Mouse (Mus musculus) neural tube, embryonic 11.5 days (tissue): ENCODE results near the gene Irf9. TPM values are rescaled to one million over a fixed set of nuclear protein-coding genes. Genes with fewer than 3 reads are reported as not detected.

ENCODE experiments used
- ATAC-seq: fragments of 200-750 bp; cut with Nextera tagmentation; 2 replicates; pipeline ENCODE4 v1.8.0; 2017; ENCODE audit warnings: moderate number of reproducible peaks, mild to moderate bottlenecking, moderate TSS enrichment, moderate library complexity; ENCODE audit not compliant: insufficient read depth, low FRiP score, low TSS enrichment
- DNase-seq: peaks from one replicate; pipeline ENCODE4 v3.0.0-alpha.2; 2015; ENCODE audit warnings: low spot score
- H3K27ac ChIP-seq: fragments of 300-500 bp; sonication (generic); 2 replicates; pipeline ENCODE4 v1.5.1; 2014; ENCODE audit warnings: low read depth, mild to moderate bottlenecking, low read length
- H3K27me3 ChIP-seq: fragments of 300-500 bp; sonication (generic); 2 replicates; pipeline ENCODE4 v1.6.1; 2014; ENCODE audit warnings: mild to moderate bottlenecking, low read length, mixed read lengths; ENCODE audit not compliant: control insufficient read depth, insufficient read depth
- H3K36me3 ChIP-seq: fragments of 300-500 bp; sonication (generic); 2 replicates; pipeline ENCODE4 v1.6.1; 2014; ENCODE audit warnings: mild to moderate bottlenecking, low read length, moderate library complexity, mixed read lengths; ENCODE audit not compliant: control insufficient read depth, insufficient read depth
- H3K4me1 ChIP-seq: fragments of 300-500 bp; sonication (generic); 2 replicates; pipeline ENCODE4 v1.6.1; 2014; ENCODE audit warnings: low read length, mixed read lengths; ENCODE audit not compliant: control insufficient read depth, insufficient read depth
- H3K4me2 ChIP-seq: fragments of 300-500 bp; sonication (generic); 2 replicates; pipeline ENCODE4 v1.6.1; 2014; ENCODE audit warnings: low read depth, mild to moderate bottlenecking, moderate library complexity
- H3K4me3 ChIP-seq: fragments of 300-500 bp; sonication (generic); 2 replicates; pipeline ENCODE4 v1.5.1; 2014; ENCODE audit warnings: low read depth, low read length
- H3K9ac ChIP-seq: fragments of 300-500 bp; sonication (generic); 2 replicates; pipeline ENCODE4 v1.6.1; 2014; ENCODE audit warnings: mild to moderate bottlenecking, low read length
- H3K9me3 ChIP-seq: fragments of 300-500 bp; sonication (generic); 2 replicates; pipeline ENCODE4 v1.6.1; 2016; ENCODE audit warnings: low read length; ENCODE audit not compliant: control insufficient read depth
- WGBS: fragments of 180-500 bp; shearing (Covaris S2); extraction: QIAGEN DNeasy Blood & Tissue Kit; methylation state at CpG from one replicate; pipeline ENCODE4 v1.1.7; 2014; 5-methylcytosine and 5-hydroxymethylcytosine counted together
- polyA plus RNA-seq: library from polyadenylated mRNA; unstranded; fragments of >200 nt; fragmentation: Nextera tagmentation; extraction: Ambion mirVana; gene quantifications from 2 replicates; pipeline ENCODE4 v1.2.1, GENCODE M21; 2014

Irf9 gene
- polyA plus RNA-seq, 1 experiment from 2014 or later, result 5.9 TPM

- Histone ChIP-seq H3K4me3 (no peak overlapping the region), H3K9me3 (no peaks in the 10 kb centered on the region), H3K9ac (no peak overlapping the region), H3K36me3 (peaks cover 3% of the 10 kb centered on the region; the same call in 1 of the 2 replicates), H3K4me1 (peaks cover 5% of the 10 kb centered on the region; the same call in 1 of the 2 replicates), H3K4me2 (no peak overlapping the region), H3K27ac (no peak overlapping the region), H3K27me3 (no peaks in the 10 kb centered on the region)
- 87% methylated on average over 10 of the region's 10 CpGs for WGBS
- no peak for DNase-seq
- ATAC-seq, result no peak
These were observed 41.5 kb upstream of the Irf9 start for GRCm38 (mm10) chr14:55561860-55562259.

- ATAC-seq (no peak), DNase-seq (no peak)
- Histone ChIP-seq H3K9me3 (no peaks in the 10 kb centered on the region), H3K9ac (no peak overlapping the region), H3K4me2 (no peak overlapping the region), H3K4me3 (no peak overlapping the region), H3K4me1 (peaks cover 5% of the 10 kb centered on the region; the same call in 1 of the 2 replicates), H3K36me3 (peaks cover 3% of the 10 kb centered on the region; the same call in 1 of the 2 replicates), H3K27ac (no peak overlapping the region), H3K27me3 (no peaks in the 10 kb centered on the region)
- 93% methylated on average over 11 of the region's 11 CpGs for WGBS
These were observed 40.1 kb upstream of the Irf9 start for GRCm38 (mm10) chr14:55563249-55563648.

GRCm38 (mm10) chr14:55565748-55566147 is 37.6 kb upstream of the Irf9 start:
- DNase-seq, result no peak
- 86% methylated on average over 3 of the region's 3 CpGs for WGBS
- Histone ChIP-seq H3K36me3 (peaks cover 6% of the 10 kb centered on the region; the same call in 1 of the 2 replicates), H3K4me1 (peaks cover 5% of the 10 kb centered on the region; the same call in 1 of the 2 replicates), H3K27me3 (no peaks in the 10 kb centered on the region), H3K27ac (no peak overlapping the region), H3K9ac (no peak overlapping the region), H3K9me3 (no peaks in the 10 kb centered on the region), H3K4me2 (no peak overlapping the region), H3K4me3 (no peak overlapping the region)
- ATAC-seq, result no peak

GRCm38 (mm10) chr14:55567496-55567895 is 35.9 kb upstream of the Irf9 start:
- Histone ChIP-seq H3K27ac (no peak overlapping the region), H3K36me3 (peaks cover 6% of the 10 kb centered on the region; the same call in 1 of the 2 replicates), H3K9me3 (no peaks in the 10 kb centered on the region), H3K4me1 (no peaks in the 10 kb centered on the region), H3K27me3 (no peaks in the 10 kb centered on the region), H3K4me2 (no peak overlapping the region), H3K4me3 (no peak overlapping the region), H3K9ac (no peak overlapping the region)
- 91% methylated on average over 3 of the region's 3 CpGs for WGBS
- DNase-seq, result no peak
- ATAC-seq, result no peak

DNA sequence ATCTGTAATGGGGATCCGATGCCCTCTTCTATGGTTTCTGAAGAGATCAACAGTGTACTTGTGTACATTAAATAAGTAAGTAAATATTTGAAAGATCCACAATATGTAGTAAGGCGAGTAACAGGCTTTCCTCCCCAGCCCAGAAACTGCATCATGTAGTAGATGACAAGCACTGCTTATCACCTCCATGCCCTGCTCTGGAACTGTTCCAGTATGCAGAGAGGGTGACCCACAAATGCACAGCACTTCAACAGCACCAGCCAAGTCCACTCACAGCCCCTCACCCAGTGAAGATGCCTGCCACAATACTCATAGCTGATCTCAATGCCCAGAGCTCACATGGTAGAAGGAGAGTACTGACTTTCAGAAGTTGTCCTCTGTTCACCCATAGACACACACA is 32.8 kb upstream of the Irf9 start:
- WGBS, result 90% methylated on average over 2 of the region's 2 CpGs
- Histone ChIP-seq H3K9ac (no peak overlapping the region), H3K36me3 (0 out of 2 replicates have a peak, but pooled peaks cover 3% of the 10 kb centered on the region), H3K4me3 (no peak overlapping the region), H3K4me2 (no peak overlapping the region), H3K4me1 (no peaks in the 10 kb centered on the region), H3K27ac (no peak overlapping the region), H3K27me3 (no peaks in the 10 kb centered on the region), H3K9me3 (no peaks in the 10 kb centered on the region)
- ATAC-seq, result no peak
- DNase-seq, result no peak

DNA sequence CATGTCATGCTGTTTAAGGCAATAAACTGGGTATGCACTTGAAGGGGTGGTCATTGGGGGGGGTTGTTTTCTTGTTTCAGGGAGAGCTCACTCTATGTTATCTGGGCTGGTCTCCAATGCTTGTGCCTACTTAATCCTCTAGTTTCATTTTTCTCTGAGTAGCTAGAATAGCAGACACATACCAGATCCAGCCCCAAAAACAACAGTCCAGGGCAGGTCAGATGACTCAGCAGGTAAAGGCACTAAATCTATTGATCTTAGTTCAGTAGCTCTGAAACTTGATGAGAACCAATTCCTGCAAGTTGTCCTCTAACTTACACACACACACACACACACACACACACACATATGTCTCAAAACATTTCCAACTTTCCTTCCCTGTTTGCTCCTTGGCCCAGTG is 31.6 kb upstream of the Irf9 start:
- Histone ChIP-seq H3K27ac (no peak overlapping the region), H3K4me1 (no peaks in the 10 kb centered on the region), H3K36me3 (0 out of 2 replicates have a peak, but pooled peaks cover 3% of the 10 kb centered on the region), H3K4me3 (no peak overlapping the region), H3K4me2 (no peak overlapping the region), H3K27me3 (no peaks in the 10 kb centered on the region), H3K9me3 (no peaks in the 10 kb centered on the region), H3K9ac (no peak overlapping the region)
- DNase-seq, result no peak
- ATAC-seq, result no peak

- Histone ChIP-seq H3K36me3 (no peaks in the 10 kb centered on the region), H3K4me1 (peaks cover 8% of the 10 kb centered on the region; the same call in 1 of the 2 replicates), H3K27ac (no peak within 1 kb of the TSS), H3K27me3 (no peaks in the 10 kb centered on the region), H3K4me2 (no peak within 1 kb of the TSS), H3K9ac (no peak within 1 kb of the TSS), H3K9me3 (no peaks in the 10 kb centered on the region), H3K4me3 (no peak within 1 kb of the TSS)
- no peak for ATAC-seq
- 82% methylated on average over 8 of the region's 8 CpGs for WGBS
- DNase-seq, result no peak
These were observed 28.1 kb upstream of the Irf9 start, which contains the start of gene Fitm1 for GRCm38 (mm10) chr14:55575302-55575701. TSS of gene Fitm1 (plus strand) at chr14:55575617.

- no peak overlapping the region for H3K27ac ChIP-seq
- H3K27me3 ChIP-seq, result no peaks in the 10 kb centered on the region
- H3K9me3 ChIP-seq, result no peaks in the 10 kb centered on the region
- DNase-seq (no peak), ATAC-seq (no peak)
- no peak overlapping the region for H3K4me2 ChIP-seq
- no peaks in the 10 kb centered on the region for H3K36me3 ChIP-seq
- 82% methylated on average over 13 of the region's 13 CpGs for WGBS
- H3K4me1 ChIP-seq, result peaks cover 8% of the 10 kb centered on the region; the same call in 1 of the 2 replicates
- no peak overlapping the region for H3K9ac ChIP-seq
- H3K4me3 ChIP-seq, result no peak overlapping the region
These were observed 27.7 kb upstream of the Irf9 start for GRCm38 (mm10) chr14:55575711-55576110.

DNA sequence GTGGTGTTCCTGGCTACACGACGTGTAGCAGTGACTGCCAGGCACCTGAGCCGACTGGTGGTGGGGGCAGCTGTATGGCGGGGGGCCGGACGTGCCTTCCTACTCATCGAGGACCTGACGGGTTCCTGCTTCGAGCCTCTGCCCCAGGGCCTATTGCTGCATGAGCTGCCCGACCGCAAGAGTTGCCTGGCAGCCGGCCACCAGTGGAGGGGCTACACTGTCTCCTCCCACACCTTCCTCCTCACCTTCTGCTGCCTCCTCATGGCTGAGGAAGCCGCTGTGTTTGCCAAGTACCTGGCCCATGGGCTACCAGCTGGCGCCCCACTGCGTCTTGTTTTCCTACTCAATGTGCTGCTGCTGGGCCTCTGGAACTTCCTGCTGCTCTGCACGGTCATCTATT is 27.0 kb upstream of the Irf9 start:
- no peak overlapping the region for H3K27ac ChIP-seq
- no peak overlapping the region for H3K4me2 ChIP-seq
- H3K36me3 ChIP-seq, result no peaks in the 10 kb centered on the region
- H3K4me1 ChIP-seq, result peaks cover 8% of the 10 kb centered on the region; the same call in 1 of the 2 replicates
- no peak overlapping the region for H3K4me3 ChIP-seq
- H3K27me3 ChIP-seq, result no peaks in the 10 kb centered on the region
- DNase-seq (no peak), ATAC-seq (no peak)
- no peak overlapping the region for H3K9ac ChIP-seq
- 87% methylated on average over 16 of the region's 16 CpGs for WGBS
- no peaks in the 10 kb centered on the region for H3K9me3 ChIP-seq
